Mouse (Mus musculus) B cell, adult 67 days (primary cell): ENCODE results near the gene Odf2. TPM values are rescaled to one million over a fixed set of nuclear protein-coding genes. Genes with fewer than 3 reads are reported as not detected.

Experiments
- total RNA-seq, 2 experiments: library from RNA; stranded (reverse); gene quantifications; 4 replicates each; pipeline ENCODE4 v1.2.4; 2023

The Odf2 gene
- total RNA-seq = 100 to 1,000 TPM; 118 to 127 TPM

GRCm38 (mm10) chr2:29889066-29889944, at the start of gene Odf2:
Odf2 (plus strand) TSS chr2:29889221.

GRCm38 (mm10) chr2:29868949-29869645, 19.9 kb upstream of the Odf2 start, which contains the start of gene Cercam:
Cercam (plus strand) TSS chr2:29869164.

GRCm38 (mm10) chr2:29934906-29935599, 46.0 kb downstream of the Odf2 start, which contains the start of gene Gle1:
Gle1 (plus strand) TSS chr2:29935426.

GRCm38 (mm10) chr2:29965250-29965843, 76.3 kb downstream of the Odf2 start, which contains the start of gene Sptan1:
Sptan1 (plus strand) TSS chr2:29965560.

Other genes starting within 250 kb of the Odf2 start
- gene Gm13420, start 137.5 kb upstream of the Odf2 start, total RNA-seq = under 1 TPM in 1 of 2 experiments, not detected in 1; 0.53 TPM
- under 1 TPM in 1 of 2 experiments, not detected in 1; 0.98 TPM for gene Gm13547, start 129.9 kb upstream of the Odf2 start, total RNA-seq
- gene Coq4, start 101.7 kb upstream of the Odf2 start, total RNA-seq = 1 to 10 TPM; 7.0 to 7.9 TPM
- 10 to 100 TPM; 44.8 to 55.8 TPM for gene Trub2, start 100.7 kb upstream of the Odf2 start, total RNA-seq
- gene Slc27a4, start 86.6 kb upstream of the Odf2 start, total RNA-seq = 10 to 100 TPM; 16.4 to 18.7 TPM
- gene Urm1, start 69.1 kb upstream of the Odf2 start, total RNA-seq = 10 to 100 TPM; 43.6 to 47.9 TPM
- 1 to 10 TPM in 1 of 2 experiments, under 1 TPM in 1; 0.68 to 1.2 TPM for gene Cercam, start 20.1 kb upstream of the Odf2 start, total RNA-seq
- gene Gle1, start 46.2 kb downstream of the Odf2 start, total RNA-seq = 10 to 100 TPM; 76.1 to 100.0 TPM
- 100 to 1,000 TPM; 287 to 297 TPM for gene Sptan1, start 76.3 kb downstream of the Odf2 start, total RNA-seq
- 1 to 10 TPM; 1.8 to 2.1 TPM for gene Wdr34, start 159.7 kb downstream of the Odf2 start, total RNA-seq
- gene Set, start 168.2 kb downstream of the Odf2 start, total RNA-seq = 100 to 1,000 TPM; 239 to 303 TPM
- 1 to 10 TPM; 2.1 to 2.5 TPM for gene Pkn3, start 188.5 kb downstream of the Odf2 start, total RNA-seq
- gene Zdhhc12, start 204.4 kb downstream of the Odf2 start, total RNA-seq = 10 to 100 TPM; 15.1 to 25.0 TPM
- 10 to 100 TPM; 82.2 to 94.7 TPM for gene Zer1, start 235.4 kb downstream of the Odf2 start, total RNA-seq
- gene Tbc1d13, start 244.5 kb downstream of the Odf2 start, total RNA-seq = 10 to 100 TPM; 45.6 to 49.2 TPM